Mouse (Mus musculus): ENCODE results near the gene Dagla.

The Dagla gene

DNA sequence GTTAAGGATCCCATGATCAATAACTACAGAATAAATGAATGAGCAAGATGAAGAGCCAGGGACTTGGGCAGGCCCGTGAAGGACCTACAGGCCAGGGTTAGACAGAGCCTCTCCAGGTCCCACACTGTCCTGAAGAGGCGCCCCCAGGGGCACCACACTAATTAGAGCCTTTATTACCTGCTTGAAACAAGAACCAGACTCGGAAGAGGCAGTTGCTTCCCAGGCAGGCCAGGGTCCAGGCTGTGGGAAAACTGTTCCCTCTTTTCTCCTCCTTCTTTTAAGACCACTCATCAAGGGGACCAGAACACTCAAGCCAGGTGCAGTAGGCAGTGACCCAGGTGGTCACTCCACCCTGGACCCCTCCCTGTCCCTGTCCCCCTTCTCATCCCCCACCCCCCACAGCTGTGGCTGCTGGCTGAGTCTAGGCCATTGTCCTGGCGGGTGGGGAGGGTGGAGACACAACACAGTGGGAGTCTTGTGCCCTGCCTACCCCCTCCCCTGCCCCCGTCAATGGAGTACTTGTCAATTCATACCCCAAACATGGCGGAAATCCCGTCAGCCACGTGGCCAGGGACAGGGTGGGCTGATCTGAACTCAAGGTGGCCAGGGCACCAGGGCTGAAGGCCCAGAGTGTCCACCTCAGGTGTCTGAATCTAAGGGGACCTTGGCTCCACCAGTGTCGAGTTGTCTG, 72.2 kb downstream of the Dagla start:
- DNase-seq = peak; percentile 54

DNA sequence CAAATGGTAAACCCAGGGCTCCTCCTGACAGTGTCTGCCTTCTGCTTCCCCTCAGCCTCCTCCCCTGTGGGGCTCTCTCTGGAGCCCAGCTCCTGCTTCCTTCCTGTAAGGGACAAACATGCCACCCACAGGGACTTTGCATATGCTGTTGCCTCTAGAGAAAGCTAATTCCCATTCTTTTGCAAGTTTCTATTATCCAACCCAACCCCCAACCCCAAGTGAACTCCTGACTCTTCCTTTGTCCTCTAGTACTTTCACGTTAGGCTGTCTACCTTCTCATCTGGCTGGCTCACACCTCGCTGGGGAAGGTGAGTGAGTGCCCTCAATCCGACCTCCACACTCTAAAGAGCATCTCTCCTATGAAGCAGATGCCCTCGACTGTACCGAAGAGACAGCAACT, 72.8 kb downstream of the Dagla start:
- no peak for DNase-seq

GRCm38 (mm10) chr19:10231016-10231415, 73.7 kb downstream of the Dagla start:
- DNase-seq = no peak

- no peak for DNase-seq
Observed at GRCm38 (mm10) chr19:10225767-10226166, 78.9 kb downstream of the Dagla start.

- DNase-seq = no peak
Observed at GRCm38 (mm10) chr19:10224637-10225453, 79.8 kb downstream of the Dagla start.

- DNase-seq = no peak
Observed at GRCm38 (mm10) chr19:10223561-10223960, 81.1 kb downstream of the Dagla start.

- no peak for DNase-seq
Observed at GRCm38 (mm10) chr19:10222656-10223055, 82.0 kb downstream of the Dagla start.

DNA sequence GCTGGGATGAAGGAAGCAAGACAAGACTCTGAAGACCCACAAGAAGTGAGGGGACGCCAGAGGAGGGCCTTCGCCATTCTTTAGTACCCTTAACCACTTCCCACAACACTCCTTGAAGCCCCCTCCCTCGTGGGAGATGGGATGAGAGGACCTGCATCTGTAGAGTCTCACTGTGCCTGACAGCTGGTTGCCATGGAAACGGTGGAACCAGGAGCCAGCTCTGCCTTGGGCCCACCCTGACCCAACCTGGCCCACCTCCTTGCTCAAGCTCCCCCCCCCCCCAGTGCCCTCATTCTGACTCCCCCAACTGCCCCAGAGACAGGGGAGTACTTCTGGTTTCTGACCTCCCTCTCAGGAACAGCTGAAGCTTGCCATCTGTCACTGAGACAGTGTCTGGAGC, 83.1 kb downstream of the Dagla start:
- no peak for DNase-seq

DNA sequence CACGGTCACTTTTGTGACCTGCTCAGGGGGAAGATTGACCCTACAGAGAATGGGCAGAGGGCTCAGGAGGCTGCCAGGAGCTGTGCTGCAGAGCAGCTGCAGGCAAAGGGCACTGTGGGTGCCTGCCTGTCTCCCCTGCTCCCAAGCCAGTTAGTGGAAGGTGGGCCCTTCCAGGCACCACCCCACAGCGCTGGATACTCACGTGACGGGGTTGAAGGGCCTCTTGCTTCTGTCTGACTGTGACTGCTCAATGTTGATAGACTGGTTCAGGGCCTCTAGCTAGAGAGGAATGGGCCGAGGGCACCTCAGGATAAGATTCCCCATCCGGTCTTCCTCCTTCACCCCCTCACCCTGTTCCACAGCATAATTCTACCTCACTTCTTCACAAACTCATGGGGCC, 85.1 kb downstream of the Dagla start:
- DNase-seq = no peak

DNA sequence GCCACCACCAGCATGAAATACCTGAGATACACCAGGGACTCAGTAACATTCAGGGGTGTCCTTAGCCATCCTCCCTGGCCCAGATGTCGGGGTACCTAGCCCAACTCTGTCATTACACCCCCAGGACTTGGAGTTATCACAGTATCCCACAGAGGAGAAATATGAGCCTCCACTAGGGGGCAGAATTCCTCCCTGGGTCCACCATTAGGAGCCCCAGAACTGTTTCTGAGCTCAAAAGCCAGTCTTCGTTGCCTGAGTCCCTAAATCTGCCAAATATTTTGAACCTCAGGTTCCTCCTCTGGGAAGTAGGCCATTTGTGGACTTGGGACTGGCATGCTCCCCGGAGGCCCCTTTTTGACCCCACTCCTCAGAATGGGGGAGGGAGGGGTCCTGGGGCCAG, 85.6 kb downstream of the Dagla start:
- DNase-seq = peak; percentile 51

DNA sequence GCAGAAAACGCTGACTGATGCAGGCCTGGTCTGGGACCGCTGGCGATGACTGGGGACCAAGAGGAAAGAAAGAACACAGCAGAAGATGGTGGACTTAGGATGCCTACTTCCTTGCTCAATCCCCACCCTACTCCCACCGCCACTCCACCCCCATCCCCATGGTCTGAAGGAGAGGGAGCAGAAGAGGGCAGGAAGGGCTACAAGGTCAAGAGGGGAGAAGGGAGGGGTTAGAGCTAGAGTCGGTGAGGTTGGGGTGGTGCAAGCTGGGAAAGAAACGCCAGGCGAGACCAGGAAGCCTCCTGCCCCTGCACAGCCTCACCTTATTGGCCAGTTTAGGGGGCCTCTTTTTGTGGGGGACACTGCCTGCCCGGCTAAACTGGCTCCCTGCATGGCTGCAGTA, 88.6 kb downstream of the Dagla start:
- no peak for DNase-seq

DNA sequence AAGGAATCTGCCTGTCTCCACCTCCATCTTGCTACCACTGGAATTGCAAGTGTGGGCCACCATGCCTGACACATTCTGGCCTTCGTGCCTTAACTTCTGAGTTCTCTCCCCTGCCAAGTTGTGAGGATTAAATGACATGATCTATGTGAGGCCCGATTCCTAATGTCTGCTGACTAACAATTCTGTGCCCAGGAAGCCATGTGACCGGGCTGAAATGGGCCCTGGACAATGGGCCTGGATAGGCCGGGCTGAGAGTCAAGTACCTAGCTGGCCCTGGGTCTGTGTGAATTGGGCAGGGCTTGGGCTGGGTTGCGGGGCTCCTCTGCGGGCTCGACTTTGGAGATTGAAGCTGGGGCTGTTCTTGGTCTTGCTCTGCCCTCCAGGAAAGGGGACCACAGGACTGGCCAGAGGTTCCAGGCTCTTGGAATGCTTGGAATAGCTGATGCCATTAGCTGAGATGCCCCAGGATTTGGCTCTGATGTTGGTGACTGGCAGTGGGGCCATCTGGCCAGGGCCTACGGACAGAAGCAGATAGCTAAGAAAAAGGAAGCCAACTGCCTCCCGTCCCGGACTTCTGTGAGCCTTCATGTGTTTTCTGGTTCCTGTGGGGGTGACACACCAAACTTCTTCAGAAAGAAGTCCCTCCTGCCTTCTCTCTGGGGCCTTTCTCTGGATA, 90.7 kb downstream of the Dagla start:
- DNase-seq = no peak

DNA sequence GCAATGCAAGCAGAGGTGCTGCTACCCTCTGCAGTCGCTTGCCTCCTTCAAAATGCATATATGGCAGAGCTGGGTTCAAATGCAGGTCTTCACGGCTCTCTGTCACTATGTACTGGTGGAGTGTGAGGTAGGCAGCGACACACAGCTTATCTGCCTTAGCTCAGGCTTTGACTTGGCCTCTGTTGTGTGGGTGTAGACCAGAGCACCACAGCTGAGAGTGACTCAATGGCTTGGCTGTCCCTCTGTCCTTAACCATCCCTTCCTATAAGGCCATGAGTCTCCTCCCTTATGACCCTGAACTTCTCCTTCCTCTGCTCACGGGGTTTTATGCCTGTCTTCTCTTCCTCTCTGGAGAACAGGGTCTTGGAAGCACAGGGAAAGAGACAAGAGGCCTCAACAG, 93.8 kb downstream of the Dagla start:
- no peak for DNase-seq

DNA sequence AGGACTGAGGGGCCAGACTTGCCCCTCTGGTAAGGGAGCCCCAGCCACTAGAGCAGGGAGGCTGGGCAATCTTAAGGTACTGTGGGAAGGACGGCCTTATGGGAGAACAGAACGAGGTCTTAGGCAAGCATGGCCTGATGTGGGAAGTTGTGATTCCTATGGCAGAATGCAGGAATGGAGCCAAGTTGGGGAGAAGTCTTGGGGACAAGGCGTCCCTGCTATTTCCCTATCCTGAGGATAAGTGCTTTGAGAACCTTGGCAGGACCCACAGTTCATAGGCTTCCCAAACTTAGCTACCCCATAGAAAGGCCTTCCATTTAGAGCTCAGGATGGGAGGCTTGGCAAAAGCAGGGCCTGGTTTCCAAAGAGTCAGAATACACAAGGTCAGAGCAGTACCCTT, 95.8 kb downstream of the Dagla start:
- no peak for DNase-seq

GRCm38 (mm10) chr19:10205051-10205450, 99.6 kb downstream of the Dagla start:
- DNase-seq = no peak

DNA sequence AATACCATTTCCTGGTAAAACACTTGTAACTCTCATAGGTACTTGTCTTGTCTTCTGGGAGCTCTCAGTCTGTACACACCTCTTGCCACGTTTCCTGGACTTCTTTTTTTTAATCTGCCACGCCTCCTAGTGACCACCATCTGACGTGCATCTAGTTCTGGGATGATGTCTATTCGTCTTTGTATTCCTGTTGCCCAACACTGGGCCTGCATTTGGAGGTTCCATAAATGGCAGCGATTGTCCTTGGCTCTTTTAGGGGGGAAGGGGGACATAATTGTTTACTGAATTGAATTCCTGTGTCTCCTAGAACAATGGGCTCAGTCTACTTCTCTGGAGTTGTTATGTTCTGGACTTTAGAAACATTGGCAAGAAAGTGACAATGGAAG, 100.1 kb downstream of the Dagla start:
- DNase-seq = peak; percentile 57

DNA sequence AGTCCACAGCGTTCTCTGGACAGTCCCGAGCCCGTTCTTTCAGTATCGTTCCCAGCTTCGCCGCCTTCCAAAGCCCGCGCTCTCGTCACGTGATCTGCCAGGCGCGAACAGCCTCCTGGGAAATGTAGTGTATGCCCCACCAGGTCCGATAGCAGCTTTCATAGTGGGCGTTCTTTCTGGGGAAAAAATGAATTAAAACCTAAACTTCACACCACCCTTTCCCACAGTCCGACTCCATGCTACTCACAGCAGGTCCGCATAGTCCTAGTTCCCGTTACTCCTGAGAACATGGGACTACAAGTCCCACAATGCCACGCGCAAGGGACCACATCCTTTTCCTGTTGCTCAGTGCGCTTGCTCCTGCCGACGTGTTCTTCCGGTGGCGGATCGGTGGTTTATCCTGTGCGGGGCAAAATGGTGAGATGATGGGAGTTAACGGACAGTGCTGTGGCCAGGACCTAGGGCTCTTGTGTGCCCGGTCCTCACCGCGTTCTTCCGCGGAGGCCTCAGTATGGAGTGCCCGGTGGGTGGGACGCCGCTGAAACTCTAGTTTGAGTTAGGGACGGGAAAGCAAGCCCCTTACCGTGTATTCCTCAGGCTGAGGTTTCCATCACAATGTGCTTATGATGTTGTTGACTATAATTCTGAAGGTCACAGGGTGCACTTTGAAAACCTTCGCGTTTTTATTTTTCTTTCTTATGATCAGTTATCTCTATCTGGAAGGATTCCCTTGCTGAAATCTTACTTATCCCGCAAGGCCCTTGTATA, 100.6 kb downstream of the Dagla start, which contains the start of the genes Tmem258 and Fen1:
Tmem258 (plus strand) TSS at position 167 of the 768 bp plus-strand sequence.
Fen1 (minus strand) TSS at position 322 of the 768 bp plus-strand sequence.
- peak; percentile 89 for DNase-seq

DNA sequence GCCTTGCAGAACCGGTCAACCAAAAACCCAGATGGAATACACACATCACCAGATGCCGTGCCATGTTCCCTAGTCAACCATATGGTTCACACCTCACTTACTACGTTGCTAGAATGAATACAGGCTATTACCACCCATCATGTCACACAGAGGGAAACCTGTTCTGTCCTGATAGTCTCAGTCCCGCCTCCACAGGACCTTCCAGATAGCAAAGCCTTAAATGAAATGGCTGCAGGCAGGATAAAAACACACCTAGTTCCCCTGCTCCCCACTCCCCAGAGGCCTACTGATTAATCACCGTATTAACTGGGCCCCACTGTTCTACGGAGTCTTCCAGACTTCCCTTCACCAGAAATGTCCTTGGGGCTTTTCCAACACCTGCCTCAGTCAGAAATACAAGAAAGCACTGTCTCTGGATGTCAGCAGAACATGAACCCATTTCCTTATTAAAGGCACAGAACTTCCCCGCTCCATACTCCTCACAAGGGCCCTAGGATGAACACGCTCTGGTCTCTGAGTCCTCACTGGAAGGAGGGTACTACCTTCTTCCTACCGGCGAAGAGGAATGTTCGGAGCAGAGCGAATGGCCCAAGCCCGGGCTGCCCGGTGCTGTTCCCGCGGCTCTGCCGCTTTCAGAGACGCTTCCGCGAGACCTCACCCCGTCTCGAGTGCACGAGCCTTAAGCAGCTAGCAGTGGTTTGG, 101.4 kb downstream of the Dagla start:
- DNase-seq = no peak

DNA sequence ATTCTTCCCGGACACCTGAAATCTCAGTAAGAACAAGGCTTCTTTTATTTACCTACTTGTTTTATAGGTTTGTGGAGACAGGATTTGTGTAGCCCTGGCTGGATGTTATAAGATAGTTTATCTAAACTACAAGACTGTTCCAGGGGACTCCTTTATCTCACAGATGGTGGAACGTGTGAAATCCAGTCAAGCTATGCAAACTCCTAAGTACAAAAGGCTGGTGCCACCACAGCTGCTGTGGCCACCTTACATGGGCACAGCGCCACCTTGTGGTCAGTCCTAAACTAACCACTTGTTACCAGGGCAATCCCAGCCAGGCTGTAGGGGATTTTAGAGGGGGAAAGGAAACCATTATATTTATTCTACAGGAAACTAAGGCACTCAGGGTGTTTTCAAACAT, 106.0 kb downstream of the Dagla start:
- peak; percentile 76 for DNase-seq

DNA sequence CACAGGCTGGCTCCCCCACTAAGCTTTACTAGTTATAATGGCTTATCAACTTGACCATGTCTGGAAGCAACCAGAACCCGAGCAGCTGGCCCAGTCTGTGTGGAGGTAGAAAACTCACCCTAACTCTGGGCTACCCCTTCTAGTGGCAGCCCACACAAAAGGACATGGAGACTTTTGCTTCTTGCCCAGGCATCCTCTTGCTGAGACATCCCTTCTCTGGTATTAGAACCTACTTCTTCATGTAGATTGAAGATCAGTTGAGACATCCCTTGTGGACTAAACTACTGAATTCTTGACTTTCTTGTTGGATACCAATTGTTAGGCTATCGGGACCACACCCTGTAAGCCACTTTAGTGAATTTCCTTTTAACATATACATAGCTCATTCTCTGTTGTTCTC, 106.4 kb downstream of the Dagla start:
- DNase-seq = no peak

GRCm38 (mm10) chr19:10197130-10197529, 107.5 kb downstream of the Dagla start:
- DNase-seq = no peak
